Mouse (Mus musculus) skeletal muscle tissue, adult 2 months (tissue): ENCODE measurements around the gene Actn4.

ENCODE experiments used
- DNase-seq: peaks from one replicate; pipeline ENCODE4 v3.0.0-alpha.2; 2012; ENCODE audit warnings: low read depth, low spot score

Actn4 gene

DNA sequence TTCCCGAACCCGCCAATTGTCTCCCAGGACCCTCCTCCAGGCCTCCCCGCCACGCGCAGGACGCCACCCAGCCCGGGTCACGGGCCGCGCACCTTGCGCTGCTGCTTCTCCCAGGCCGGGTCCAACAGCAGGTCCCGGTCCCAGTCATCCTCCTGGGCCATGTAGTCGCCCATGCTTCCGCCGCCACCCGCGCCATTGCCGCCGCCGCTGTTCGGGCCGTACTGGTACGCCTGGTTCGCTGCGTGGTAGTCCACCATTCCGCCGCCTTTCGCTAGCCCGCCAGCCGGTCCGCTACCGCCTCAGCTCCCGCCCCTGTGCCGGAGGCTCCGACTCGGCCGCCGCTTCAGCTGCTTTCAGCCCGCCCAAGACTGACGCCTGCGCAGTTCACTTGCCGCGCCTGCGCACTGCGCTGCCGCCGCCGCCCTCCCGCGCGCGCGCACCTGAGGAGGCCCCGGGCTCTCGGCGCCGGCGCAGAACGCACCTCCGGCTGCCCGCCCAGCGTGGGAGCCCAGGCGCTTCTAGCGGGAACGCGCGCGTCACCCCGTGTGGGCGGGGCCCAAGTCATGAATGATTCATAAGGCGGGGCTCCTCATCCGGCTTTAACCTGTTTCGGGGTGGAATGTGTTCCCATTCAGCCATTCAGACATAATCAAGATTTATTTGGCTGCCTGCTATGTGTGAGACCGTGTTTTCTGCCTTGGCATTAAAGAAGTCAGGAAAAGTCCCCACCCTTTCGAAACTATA, at the start of gene Actn4:
Gene Actn4, minus strand, starts transcription at position 414 of the 744 bp plus-strand sequence.
- DNase-seq, result peak; percentile 97

DNA sequence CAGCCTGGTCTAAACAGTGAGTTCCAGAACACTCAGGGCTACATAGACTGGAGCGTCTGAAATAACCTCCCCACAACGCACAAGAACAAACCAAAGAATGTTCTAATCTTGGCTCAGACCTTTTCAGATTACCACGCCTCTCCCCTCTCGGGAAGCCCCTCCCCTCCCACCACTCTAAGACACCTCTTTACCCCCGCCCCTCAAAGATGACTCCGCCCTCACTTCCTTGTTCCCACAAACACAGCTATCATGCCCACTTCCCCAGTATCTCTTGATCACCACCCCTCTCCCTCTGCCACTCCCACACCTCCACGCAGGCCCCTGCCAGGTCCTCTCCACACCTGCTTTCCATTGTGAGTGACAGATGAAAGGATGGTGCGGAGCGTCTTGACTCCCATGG, 46.6 kb upstream of the Actn4 start:
- no peak for DNase-seq

DNA sequence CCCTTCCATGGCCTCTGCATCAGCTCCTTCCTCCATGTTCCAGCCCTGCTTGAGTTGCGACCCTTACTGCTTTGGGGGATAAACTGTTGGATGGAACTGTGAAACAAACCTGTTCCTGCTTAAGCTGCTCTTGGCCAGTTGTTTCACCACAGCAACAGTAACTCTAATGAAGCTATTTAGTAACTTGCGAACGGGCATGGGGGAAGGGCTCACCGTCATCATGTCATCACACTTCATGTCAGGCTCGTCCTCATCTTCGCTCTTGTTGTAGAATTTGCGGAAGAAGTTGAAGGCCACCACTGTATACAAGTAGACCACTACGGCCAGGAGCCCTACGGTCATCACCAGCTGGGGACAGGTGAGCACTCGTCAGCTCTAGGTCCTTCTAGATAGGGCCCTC, 46.0 kb upstream of the Actn4 start:
- no peak for DNase-seq

DNA sequence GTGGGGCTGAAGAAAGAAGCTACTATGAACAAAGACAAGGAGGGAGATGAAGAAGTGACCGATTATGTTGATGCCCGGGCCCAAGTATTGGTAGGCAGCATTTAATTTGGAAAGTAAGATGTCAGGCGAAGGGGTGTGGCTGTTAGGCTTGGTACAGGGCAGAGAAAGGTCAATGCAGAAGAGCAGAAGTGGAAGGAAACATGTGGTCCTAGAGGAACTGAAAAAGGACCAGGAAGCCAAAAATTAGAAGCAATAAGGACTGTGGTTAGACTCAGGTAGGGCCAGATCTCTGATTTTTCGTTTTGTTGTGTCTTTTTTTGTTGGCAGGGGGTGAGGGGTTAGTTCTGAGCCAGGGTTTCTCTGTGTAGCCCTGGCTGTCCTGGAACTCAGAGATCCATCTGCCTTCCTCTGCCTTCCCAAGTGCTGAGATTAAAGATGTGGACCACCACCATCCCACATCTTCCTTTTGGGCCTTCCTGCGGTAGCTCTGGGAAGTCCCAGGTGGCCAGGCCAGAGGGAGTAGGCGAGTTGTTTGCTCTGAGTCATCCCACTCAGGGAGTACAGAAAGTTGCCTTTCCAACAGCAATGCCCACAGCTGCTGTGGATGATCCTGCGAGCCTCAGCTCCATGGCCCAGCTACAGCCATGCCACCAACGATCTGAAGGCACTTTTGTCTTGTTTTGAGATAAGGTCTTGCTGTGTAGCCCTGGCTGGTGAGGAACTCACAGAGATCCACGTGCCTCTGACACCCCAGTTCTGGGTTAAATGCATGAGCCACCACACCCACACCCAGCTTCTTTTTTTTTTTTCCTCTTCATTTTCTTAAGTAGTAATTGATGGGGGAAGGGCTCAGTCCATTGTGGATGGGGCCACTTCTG, 45.3 kb upstream of the Actn4 start:
- DNase-seq, result no peak

DNA sequence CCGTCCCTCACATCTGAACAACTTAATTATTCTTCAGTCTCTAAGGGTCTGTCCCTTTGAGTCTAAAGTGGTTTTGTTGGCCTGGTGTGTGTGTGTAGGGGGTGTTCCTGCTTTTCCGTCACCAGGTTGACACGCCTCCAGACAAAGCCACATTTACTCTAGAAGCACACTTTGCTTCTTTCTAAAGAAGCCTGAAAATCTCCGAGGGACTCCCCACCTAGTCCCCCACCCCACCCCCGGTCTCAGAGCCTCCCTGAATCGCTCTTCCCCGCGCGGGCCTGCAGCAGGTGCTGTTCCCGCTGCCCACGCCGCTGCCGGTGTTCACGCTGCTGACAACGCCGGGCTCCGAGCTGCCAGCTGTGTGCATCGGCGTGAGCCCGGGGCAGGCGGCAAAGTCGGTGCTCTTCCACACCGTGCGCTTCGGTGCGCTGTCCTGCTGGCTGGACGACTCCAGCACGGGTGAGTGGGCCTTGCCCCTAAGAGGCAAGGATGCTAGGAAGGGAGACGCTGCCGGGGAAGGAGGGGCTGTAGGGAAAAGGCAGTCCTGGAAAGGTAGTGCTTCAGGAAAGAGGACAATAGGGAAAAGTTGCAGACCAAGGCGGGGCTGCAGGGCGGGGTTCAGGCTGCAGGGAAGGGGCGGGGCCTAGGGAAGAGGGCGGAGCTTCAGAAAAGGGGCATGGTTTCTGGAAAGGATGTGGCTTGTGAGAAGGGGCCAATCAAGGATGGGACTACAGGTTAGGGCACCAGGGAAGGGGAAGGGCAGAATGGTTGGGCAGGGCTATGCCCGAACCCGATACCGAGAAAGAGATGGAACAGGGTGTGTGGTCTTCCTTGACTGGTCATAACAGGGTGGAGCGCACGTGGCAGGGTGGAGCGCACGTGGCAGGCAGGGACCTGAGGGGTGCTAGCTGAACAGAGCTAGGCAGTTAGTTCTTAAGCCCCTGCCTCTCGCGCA, 38.8 kb upstream of the Actn4 start:
- peak; percentile 68 for DNase-seq

DNA sequence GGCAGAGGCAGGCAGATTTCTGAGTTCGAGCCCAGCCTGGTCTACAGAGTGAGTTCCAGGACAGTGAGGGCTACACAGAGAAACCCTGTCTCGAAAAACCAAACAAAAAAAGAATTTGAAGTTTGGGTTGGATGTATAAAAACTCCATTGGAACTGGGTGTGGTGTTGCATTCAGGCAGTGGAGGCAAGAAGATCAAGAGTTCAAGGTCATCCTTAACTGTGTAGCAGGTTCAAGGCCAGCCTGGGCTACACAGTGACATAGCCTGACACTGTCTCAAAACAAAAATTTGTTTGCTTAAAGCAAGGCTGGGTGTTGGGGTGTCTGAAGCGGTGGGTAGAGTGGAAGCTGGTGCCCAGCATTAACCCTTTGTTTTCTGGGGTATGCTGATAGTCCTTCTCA, 31.3 kb upstream of the Actn4 start:
- DNase-seq, result no peak

DNA sequence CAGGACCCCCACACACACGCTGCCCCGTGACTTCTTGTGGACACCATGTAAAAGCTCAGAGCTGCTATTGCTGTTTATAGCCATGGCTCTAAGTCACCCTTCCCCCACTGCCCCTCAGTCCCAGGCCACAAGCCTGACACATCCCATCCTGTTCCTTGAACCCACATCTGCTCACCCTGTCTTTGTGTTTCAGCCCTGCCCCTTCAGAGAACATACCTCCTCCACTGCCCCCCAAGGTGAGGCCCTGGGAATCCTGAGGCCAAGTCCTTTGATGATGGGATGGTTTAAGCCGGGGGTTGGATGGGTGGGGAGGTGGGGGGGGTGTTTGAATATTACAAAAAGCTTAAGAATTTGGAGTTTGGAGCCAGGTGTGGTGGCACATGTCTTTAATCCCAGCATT, 30.9 kb upstream of the Actn4 start:
- no peak for DNase-seq

DNA sequence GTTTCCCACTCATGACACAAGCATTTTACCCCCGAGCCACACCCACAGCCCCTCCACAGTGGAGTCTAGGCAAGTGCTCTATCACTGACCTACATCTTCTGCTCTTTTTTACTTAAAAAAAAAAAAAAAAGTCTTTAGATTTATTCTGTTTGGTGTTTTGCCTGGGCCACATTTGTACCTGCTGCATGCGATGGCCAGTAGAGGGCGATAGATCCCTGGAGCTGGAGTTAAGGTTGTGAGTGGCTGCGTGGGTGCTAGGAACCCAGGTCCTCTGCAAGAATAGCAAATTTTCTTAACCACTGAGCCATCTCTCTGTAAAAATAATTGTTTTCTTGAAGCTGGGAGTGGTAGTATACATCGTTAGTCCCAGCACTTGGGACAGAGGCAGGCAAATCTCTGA, 29.5 kb upstream of the Actn4 start:
- DNase-seq, result no peak

DNA sequence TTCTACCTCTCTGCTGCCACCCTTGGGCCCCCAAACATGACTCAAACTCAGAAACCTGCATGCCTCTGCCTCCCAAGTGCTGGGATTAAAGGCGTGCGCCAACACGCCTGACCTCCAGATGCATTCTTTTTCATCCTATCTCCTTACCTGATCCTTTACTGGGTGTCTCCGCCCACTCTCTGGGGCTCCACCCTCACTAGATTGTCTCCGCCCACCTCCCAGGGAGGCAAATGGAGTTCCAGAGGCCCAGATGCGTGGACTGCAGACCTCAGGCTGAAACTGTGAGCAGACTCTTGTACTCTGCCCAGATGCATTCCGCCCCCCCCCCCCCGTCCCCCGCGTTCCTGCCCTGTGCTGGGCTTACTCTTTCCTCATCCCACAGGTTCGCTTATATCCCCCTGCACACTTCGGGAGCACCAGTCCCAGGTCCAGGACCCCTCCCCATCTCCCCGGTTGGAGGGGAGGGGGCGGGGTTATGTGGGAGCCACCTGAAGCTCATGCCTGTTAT, 28.7 kb upstream of the Actn4 start:
- DNase-seq, result no peak

DNA sequence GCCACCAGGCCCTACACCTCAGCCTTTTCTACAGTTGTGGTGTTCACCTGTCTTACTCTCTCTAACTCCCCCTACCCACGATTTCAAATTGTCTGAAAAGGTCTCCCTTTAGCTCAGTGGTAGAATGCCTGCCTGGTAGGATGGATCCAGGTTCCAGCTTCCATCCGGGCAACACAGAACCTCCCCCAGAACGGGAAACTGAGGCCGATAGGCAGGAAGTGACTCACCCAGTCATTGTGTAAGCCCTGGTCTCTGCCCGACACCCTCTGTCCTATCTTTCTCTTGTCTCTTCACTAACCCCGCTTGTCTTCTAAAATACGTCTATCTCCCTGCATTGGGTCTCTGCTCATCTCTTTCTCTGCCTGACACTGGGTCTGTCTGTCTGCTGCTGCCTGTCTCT, 23.1 kb upstream of the Actn4 start:
- DNase-seq, result no peak

DNA sequence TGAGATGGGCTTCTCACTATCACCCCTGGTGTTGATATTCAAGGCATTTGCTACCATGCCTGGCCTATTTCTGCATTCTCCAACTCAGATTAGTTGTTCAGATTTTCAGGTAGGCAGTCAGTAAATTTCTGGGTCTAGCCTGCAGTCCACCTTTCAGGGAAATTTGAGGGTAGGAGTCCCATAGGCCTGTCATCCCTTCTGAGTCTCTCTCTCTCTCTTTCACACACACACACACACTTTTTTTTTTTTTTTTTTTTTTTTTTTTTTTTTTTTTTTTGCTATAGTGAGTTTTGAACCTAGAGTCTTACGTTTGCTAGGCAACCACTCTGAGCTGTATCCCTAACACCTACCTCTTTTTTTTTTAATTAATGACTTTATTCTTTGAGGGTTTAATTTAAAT, 22.3 kb upstream of the Actn4 start:
- DNase-seq, result no peak

DNA sequence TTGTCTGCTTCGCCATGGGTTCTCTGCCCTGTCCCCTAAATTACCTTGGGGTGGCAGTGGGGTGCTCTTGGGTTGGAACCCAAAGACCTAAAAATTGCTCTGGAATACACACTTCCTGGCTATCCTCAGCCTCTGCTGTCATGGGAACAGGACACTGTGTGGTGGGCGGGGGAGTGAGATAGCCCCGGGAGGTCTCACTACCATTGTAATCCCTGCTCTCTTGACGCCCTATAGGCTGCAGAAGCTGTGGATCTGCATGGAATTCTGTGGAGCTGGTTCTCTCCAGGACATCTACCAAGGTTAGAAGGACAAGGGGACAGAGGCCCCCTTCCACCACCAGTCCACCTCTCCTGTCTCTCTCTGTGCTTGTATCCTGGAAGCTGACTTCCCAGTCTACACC, 21.7 kb upstream of the Actn4 start:
- DNase-seq, result no peak

DNA sequence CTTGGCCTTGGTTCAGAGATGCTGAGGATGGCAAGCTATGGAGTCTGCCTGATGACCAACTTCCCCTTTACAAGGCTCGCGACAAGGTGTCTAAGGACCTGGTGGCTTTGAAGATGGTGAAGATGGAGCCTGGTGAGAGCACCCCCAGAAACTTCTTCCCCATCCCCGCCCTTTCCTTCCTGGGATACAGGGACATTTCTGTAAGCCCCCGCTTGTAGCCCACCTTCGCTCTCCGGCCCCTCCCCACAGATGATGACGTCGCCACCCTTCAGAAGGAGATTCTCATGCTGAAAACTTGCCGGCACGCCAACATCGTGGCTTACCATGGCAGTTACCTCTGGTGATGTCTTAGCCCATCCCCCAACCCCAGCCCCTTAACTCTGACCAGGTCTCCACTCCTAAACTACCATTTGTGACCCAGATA, 21.0 kb upstream of the Actn4 start:
- no peak for DNase-seq

DNA sequence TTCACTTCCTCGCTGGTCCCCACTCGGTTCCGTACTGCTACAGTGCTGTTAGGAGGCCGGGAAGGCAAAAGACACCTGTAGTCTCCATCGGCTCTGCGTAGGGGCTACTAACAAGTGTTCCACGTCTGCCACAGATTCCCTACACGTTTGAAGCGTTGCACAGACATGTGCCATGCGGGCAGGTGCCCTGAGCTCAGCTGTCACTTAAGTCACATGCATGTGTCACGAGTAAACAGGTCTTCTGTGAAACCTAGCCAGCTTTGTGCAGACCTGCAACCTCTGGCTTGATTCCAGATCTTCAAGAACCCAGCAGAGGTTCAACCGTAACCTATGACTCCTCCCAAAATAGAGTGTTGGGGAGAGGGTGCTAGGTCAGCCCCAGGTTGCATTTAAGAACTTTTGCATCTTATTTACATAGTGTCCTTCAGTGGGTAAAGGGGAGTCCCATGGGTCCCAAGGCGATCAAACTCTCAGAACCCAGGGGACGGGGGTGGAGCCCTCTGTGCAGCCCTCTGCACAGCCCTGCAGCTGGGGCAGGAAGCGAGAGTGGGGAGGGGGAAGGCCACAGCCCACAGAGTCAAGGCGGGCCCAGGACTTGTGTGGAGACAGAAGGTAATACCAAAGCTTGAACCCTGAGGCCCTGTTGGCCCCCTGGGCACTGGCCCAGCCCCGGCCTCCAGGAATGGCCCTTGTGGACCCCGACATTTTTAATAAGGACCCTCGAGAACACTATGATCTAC, 20.3 kb upstream of the Actn4 start:
- DNase-seq, result peak; percentile 68

DNA sequence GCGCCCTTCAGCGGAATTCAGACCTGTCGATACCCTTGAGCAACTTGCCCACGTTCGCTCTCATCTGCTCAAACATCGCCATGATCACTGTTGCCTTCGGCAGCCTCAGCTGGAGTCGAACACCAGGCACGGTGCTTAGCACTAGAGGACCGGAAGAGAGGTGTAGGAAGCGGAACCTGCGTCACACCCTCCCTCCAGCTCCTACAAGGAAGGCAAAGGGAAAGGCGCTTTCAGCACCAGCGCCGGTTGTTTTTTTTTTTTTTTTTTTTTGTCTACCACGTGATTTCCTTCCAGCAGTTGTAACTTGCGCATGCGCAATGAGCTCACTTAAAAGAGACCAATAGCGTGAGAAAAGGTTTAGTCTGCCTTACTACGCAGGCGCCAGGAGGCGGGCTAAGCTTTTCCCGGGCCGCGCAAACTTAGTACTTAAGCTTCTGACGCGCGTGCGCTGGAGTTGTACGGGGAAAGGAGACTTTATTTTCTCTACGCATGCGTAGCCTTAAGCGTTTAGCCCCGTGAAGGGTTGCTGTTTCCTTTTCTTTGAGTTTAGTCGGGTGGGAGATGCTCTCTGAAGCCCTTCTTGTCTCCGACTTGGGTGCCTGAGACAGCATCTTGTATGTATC, 19.6 kb upstream of the Actn4 start, which contains the start of the genes Eif3k and Map4k1:
Gene Eif3k, minus strand, starts transcription at position 214 of the 623 bp plus-strand sequence.
Gene Map4k1, plus strand, starts transcription at position 400 of the 623 bp plus-strand sequence.
- DNase-seq, result peak; percentile 100

DNA sequence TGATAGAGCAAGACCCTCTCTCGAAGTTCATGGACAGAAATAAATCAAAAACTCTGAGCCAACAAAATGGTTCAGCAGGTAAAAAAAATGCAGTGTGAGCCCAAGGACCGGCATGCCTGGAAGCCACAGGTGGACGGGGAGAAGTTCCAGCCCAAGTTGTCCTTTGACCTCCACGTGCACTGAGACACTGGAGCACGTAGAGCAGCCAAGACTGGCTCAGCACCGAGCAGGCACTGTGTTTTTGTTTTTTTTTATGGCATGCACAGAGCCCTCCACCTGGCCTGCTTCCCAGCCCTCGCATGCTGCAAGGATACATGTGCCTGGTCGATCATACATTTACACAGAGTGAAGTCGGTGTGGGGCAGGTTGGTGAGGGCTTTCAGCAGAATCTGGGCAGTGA, 15.4 kb upstream of the Actn4 start:
- no peak for DNase-seq

DNA sequence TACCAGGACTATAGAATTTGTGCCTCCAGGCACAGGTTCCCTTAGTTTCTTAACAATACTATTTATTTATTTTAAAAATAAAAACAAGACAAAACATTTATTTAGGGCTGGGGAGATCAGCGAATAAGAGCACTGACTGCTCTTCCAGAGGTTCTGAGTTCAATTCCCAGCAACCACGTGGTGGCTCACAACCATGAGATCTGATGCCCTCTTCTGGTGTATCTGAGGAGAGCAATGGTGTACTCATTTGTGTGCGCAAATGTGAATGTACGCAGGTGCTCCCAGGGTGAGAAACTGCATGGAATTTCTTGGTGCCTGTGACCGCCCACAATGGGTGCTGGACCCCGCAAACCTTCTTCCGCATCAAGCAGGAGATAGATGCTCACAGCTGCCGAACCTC, 10.9 kb upstream of the Actn4 start:
- DNase-seq, result no peak

DNA sequence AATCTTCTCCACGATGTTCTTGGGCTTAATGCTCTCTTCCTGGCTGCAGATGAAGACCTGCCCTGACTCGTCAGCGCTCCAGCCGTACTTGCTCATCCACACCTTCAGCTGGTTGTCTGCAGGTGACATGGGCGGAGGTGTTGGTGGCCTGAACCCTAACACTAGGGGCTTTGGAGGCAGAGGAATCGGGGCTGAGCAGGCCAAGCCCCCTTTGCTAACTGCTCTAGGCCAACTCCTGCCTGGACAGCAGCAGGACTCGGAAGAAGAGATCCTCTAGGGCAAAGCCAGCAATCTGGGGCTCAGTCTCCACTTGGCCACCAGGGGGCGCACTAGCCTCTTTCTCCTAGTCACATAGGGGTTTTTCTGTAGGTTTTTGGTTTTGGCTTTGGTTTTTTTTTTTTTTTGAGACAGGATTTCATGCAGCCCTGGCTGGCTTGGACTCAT, 10.4 kb upstream of the Actn4 start:
- DNase-seq, result no peak

DNA sequence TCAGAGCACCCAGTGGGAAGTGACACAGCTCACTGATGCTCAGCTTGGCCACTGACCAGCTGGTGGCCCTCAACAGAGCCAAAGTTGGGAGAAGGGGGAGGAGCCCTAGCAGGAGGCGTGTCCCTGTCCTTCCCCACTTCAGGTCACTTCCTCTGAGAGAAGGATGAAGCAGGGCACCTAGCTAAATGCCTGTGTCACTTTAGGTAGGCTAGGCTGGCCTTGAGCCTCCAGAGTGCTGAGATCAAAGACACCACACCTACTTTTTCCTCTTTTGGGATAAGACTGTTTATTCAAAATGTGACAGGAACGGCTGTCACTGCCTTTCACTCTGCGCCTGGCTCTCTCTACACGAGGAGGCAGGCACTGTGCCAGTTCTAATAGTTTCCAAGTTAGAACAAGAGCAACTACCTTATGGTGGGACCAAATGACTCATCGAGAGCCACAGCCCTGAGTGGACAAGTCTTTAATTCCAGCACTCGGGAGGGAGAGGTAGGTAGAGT, 9.7 kb upstream of the Actn4 start:
- DNase-seq, result no peak

DNA sequence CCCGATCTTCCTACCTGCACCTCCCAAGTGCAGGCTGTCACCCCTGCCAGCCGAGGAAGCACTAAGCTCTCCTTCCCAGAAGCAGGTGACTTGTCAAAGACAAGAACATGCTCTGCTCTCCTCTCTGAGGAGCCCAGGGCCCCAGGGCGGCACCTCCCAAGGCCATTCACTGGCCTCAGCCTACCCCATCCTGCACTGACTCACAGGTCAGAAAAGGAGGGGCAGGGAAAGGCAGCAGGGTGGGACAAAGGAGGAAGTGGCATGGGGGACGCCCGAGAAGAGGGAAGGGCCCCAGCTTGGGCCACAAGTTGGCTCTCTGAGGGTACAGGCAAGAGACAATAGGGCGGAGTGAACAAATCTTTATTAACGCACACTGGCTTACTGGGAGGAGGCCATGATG, 8.9 kb upstream of the Actn4 start:
- DNase-seq, result no peak
